Mouse (Mus musculus) layer of hippocampus, adult 8-10 months (tissue): ENCODE measurements around the gene Slco2a1. TPM values are rescaled to one million over a fixed set of nuclear protein-coding genes. Genes with fewer than 3 reads are reported as not detected.

Experiments used
- DNase-seq, 2 experiments: peaks; one replicate each; pipeline ENCODE4 v3.0.0; 2022; ENCODE audit warnings: low spot score in 2 of 2
- total RNA-seq, 4 experiments: library from RNA; stranded (reverse); gene quantifications; 2 replicates each; pipeline ENCODE4 v1.2.4; 2022

Slco2a1 gene
- total RNA-seq, 4 experiments from 2014 or later = 2.0 to 2.3 (median 2.3) TPM

DNA sequence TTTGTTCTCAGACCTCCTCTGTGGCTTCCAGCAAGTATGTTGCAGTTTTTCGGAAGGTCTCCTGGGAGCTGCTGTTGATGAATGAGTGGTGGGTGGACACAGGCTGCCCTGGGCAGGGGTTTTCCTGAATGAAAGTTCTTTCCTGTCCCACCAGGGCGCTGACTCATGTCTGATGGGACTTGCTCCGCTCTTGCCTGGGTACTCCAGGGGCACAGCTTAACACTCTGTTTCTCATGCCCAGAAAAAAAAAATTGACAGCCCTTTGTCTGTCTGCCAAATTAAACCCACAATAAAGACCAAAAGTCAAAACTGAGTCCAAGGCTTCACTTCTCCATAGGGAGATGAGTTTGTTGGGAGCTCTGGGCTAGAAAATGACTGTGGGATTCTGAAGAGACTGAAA lies 44.9 kb downstream of the Slco2a1 start:
- DNase-seq = no peak

DNA sequence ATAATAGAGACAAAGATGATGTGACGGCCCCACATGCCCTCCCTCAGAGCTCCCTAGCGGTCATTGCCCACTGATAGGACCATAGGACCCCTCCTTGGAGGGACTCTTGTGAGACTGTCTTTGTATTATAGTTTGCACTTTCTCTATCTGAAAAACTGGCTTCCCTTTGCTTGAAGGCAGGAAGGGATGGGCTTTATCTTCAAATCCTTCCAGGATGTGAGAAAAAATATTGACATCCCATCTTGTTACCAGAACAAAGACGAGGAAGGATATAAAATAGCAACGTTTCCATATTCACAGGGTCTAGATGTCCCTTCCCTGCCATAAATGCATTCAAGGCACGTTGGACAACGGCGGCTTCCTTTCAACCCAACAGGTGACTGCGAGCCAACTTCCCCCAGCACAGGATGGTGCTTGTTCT lies 48.5 kb downstream of the Slco2a1 start:
- no peak for DNase-seq

DNA sequence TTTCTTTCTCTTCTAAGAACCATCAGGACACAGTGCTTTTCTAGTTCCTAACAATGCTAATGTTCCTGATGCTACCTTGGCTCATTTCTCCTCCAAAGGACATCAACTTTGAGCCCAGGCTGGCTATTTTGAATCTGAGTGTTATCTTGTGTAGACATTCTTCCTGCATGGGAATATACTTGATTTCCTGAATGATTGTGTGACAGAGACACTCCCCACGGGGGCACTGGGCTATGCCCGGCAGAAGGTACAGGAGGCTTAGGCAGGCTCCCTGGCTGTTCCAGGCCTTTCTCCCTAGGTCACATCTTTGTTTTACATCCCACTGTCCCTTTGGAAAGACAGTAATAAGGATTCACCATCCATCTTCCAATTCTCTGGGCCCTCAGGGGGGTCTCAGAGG lies 49.8 kb downstream of the Slco2a1 start:
- no peak for DNase-seq

DNA sequence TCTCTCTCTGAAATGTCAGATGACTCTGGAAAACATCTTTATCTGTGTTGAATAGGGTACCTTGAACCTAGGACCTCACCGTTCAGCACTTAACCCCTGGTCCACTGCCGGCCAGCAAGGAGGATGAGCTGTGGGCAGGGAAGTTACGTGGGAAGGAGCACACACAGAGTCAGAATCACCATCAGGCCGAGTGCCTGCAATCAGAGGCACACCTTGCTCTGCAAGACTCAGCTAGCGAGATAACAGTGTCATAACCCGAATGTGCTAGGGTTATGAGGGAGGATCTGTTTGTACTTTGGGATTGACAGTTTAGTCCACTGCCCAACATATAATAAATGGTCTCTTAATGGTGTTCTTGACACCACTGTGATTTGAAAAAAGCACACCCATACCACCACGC lies 50.2 kb downstream of the Slco2a1 start:
- DNase-seq = no peak

DNA sequence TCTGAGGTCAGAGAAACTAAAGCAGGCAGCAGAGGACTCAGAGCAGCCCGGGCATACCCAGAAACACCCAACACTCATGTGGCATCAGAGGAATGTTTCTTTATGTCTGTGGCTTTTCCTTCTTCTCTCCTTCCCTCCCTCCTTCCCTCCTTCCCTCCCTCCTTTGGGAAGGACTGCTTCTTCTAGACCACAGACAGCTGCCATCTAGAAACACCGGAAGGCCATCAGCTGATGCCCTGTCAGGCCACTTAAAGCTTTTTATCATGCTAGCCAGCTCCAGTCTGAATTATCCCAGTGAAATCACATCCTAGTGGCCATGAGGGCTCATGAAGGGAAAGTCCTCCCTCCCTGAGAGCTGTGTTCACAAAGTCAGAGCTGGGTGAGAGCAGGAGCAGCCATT lies 52.1 kb downstream of the Slco2a1 start:
- no peak for DNase-seq

DNA sequence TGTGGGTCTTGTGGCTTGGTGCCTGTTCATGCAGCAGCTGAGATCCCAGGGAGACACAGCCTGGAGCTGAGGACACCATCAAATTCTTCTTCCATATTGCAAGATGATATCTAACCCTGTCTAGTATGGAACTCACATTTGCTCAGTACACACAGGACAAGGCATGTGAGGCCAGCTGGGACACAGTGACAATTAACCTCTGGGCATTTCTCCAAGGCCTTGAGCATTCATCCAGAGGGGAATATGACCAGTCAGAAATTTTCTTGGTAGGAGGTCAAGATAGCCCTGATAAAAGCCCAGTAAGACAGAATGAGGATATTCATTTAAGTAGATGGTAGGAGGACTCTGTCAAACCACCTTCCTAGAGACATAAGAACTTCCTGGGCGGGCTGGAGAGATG lies 56.9 kb downstream of the Slco2a1 start:
- no peak for DNase-seq

DNA sequence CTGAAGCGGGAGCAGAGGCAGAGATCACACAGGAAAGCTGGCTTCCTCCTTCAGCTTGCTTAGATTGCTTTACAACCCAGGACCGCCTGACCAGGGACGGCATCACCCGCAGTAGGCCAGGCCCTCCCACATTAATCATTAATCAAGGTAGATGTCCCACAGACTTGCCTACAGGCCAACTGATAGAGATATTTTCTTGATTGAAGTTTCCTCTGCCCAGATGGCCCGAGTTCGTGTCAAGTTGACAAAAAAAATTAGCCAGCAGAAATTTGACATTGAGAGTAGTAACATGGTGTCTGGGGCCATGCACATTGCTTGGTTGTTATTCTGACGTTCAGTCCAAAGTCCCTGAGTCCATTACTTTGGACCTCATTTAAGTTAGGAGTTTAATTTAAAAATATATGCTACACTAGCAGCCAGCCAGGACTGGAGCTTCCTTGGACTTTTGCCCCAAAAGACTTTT lies 60.6 kb downstream of the Slco2a1 start:
- DNase-seq = no peak

DNA sequence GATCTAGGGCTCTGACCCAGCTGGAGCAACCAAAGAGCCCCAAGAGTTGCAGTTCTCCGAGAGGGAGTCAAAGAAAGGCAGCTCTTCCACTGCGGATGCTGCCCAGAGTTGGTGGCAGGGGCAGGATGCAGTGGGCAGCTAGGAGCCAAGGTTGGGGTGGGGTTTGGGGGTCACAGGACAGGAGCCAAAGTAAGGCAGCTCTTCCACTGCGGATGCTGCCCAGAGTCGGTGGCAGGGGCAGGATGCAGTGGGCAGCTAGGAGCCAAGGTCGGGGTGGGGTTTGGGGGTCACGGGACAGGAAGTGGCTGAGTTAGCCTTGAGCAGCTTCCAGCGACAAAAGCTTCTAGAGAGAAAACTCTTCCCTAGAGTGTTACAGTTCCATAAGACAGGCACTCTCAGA lies 65.3 kb downstream of the Slco2a1 start:
- no peak for DNase-seq

DNA sequence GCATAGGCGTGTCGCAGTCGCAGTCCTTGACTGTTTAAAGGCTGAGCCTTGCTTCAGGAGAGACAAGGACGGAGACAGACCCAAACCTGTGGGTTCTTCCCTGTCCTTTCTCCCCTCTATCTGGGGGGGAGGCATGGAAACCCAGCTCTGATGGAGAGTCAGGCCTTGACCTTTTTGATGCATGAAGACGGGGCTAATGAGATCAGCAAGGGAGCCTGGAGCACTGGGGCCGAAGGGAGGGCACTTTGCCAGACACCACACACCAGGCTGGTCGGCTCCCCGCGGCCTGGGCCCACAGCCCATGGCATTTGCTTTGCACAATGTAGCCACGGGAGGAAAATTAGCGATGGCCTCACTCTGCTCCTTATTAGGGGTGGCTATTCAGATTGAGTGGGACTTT lies 66.5 kb downstream of the Slco2a1 start:
- no peak for DNase-seq

DNA sequence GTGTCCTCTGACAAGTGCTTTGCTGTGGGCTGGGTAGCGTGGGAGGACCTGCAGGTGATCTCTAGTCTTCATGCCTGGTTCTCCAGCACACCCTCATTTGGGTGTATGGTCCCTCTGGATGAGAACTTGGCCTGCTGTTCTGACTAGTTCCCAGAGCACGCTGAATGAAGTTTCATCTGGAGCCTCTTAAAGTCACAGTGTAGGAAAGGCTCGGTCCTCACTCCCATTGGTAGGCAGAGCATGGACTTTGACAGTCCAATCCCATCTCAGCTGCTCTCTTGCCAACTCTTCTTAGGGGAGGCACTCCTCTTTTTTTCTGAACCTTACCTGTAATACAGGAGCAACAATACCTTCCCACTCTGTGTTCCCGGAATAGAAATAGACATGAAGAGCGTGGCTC lies 67.7 kb downstream of the Slco2a1 start:
- no peak for DNase-seq

DNA sequence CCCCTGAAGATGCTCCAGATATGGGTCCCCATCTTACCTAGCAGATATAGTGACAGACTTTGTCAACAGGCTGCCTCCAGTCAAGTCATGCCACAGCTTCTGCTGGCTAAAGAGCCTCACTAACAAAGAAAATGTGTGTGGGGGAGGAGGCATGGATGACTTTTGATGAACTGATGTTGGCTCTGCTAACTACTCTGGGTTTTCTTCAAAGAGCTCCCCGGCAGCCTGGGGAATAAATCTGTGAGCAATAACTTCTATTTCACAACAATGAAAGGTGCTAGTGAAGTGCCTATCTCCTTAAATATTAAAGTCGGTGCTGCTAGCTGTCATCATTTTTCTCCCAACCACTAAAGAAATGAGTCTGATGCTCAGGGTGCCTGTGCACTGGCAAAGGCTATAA lies 72.0 kb downstream of the Slco2a1 start:
- no peak for DNase-seq

DNA sequence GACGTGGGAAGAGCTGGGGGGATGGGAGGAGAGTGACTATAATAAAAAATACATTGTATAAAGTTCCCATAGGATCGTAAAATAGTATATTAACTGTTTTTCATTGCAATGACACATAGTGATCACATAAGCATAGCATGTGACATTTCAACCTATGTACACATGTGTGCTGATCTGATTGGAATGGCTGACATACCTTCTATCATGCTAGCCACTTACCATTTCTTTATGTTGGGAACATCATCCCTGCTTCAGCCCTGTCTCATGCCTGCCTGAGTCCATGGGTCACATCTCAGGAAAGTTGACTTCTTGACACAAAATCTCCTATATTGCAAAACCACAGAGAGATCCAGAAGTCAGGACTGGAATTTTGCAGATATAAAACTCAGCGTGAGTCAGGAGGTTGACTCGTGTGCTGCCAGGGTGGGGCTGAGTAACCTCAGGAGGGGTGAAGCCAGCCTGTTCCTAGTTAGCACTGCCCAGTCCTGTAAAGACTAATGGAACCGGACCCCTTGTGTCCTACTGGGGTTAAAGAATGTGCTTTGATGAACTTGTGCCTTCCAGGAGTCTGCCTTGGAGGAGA lies 73.0 kb downstream of the Slco2a1 start:
- no peak for DNase-seq

DNA sequence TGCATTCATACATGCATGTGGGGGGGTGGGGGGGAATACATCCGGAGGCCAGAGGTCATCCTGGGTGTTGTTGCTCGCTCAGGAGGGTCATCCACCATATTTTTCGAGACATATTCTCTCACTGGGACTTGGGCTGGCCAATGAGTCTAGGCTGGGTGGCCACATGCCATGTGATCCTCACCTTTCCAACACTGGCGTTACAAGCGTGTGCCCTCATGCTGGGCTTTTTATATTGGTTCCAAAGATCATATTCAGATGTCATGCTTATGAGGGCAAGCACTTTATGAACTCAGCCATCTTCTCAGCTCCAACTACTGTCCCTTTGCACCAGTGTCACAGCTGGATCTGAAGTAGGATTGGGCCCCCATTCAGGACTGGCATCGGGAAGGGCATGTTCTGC lies 75.1 kb downstream of the Slco2a1 start:
- DNase-seq = no peak

DNA sequence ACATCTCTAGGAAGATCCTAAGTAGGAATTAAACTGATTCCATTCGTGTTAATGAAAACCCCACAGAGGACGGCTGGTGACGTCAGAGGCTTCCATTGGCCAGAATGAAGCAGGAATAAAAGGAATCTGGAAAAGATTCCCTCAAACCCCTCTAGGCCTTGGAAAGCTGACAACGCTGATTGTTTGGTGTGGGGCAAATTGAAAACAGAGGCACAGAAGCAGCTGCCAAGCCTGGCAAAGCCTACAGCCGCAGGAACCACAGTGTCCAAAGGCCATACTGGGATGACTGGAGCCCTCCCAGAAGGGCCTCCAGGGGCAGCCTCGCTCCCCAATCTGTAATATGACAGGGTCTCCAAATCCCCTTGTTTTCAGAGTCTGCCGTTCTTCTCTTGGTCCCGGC lies 78.3 kb downstream of the Slco2a1 start:
- no peak for DNase-seq

DNA sequence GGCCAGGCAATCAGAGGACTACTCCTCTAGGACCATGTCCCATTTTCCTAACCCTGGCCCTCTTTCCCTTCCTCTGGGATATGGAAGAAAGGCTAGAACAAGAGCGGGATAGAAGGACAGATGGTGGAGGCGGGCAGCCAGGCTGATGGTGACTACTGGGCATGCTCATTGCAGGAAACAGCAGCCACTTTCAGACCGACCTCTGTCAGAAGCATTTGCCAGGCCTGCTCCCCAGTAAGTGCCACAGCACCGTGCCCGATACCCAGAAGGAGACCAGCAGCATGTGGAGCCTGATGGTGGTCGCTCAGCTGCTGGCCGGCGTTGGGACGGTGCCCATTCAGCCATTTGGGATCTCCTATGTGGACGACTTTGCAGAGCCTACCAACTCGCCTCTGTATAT lies 79.1 kb downstream of the Slco2a1 start:
- no peak for DNase-seq

DNA sequence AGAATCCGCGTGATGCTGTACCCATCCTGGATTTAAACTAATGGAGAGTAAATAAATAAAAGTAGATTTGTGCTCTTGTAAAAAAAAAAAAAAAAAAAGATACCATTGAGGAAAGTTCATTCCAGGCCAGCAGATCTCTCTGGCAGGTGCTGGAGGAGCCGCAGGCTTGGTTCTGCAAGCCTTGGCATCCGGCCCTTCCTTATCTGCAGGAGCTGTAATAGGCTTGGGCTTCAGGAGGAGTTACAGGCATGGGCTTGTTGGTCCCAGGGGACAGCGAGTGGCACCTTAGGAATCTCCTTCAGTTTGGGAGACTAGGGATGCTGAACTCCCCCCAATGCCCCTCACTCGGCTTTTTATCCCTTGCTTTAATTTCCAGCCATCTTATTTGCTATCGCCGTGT lies 80.3 kb downstream of the Slco2a1 start:
- DNase-seq = no peak

DNA sequence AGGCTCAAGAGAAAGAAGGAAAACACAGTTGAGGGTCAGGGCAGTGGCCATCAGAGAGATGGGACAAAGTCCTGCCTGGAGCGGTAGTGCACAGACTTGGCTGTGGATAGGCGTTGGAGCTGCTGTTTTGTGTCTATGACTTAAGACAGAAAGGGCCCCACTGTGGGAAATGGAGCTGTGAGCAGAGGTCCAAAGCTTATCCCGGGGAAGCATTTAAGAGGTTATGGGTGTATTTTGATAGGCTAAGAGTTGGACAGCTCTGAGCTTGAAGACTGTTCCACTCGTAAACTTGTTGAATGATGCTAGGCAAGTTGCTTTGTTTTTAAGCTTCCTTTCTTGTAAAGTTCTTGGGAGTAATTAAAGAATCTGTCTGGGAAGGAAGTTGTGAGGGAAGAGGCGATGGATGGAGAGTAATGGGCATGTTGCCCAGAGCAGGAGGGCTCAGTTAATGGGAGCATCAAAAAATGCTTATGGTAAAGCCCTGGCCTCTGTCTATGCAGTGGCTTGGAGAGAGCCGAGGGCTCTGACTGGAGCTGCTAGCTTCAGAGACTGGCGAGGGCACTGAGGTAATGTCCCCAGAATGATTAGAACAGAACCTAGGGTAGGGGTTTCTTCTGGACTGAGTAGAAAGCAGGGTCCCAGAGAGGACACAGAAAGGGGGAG lies 83.2 kb downstream of the Slco2a1 start:
- DNase-seq = no peak

DNA sequence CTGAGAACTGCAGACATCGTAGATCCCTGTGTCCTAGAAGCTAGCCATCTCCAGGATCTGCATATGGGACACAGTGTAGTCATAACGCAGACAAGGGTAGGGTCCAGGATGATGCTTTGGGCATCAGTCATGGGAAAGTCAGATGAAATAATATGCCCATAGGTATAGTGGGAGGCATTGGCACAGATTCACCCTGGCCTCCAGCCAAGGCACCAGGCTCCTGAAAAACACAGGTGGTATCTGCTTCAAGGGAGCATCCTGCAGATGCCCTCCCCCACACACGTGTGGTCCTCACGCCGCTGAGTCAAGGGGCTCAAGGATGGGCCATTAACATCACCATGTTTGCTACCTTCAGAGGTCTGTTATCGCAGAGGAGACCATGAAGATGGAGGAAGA lies 83.7 kb downstream of the Slco2a1 start:
- no peak for DNase-seq

DNA sequence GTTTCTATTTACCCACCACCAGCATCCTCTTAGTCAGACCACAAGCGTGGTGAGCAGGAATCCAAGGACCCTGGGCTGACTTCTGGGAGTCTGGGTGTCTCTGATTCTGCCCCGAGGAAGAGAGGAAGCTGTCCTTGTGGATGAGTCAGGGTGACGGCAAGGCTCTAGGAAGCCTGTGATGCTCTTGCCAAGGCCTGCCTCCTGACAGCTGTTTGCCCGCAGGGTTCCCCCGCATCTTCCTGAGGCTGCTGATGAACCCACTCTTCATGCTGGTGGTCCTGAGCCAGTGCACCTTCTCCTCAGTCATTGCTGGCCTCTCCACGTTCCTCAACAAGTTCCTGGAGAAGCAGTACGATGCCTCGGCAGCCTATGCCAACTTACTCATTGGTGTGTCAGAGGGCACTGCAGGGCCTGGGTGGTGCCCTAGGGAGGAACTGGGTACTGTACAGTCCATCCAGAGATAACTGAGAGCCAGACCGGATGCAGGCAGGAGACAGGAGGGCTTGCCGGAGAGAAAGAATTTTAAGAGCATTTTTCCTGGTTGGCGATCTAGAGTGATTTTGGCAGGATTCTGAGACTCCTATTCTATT lies 84.5 kb downstream of the Slco2a1 start:
- DNase-seq = no peak

DNA sequence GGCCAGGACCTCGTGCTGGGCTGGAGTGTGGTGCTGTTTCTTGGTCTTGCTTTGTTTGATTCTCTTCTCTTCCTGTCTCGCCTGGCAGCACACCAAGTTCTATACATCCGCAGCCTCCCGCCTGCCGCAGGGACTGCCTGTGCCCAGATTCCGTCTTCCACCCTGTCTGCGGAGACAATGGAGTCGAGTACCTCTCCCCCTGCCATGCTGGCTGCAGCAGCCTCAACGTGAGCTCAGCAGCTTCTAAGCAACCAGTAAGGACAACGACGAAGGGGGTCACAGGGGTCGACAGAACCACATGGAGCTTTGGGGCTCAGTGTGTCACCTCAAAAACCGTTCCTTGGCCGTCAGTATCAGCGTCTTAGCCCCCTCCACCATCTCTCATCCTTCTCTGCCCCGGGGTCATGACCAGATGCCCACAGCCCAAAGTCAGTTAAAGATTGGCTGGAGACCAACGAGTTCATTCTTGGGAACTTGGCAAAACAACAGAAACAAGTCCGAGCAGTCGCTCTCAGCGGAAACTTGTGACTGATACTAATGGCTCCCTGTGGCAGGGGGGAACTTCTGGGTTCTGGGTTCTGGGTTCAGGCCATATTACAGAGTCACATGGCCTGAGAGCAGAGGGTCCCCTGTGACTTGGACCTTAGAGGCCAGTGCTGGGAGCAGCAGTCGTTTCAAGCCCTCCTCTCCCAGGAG lies 88.5 kb downstream of the Slco2a1 start:
- DNase-seq = no peak

DNA sequence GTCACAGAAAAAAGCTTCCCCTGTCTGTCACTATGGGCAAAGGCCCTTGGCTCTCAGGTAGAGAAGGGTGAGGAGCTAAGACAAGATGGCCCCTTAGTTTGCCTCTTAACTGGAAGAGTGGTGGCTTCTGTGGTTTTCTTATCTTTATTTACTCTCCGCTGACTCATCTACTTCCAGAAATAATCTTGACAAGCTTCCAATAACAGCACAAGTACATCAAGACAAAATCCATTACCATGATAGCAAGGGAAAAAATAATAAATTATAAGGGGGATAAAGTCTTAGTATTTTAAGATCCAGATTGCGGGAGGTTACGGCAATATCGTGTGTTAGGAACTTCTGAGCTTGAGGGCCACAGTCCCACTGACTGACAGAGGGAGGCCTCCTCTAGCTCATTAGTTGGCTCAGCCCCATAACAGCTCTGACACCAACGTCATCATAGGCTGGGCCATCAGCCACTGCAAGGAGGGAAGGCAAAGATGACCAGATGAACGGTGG lies 89.7 kb downstream of the Slco2a1 start:
- DNase-seq = no peak

DNA sequence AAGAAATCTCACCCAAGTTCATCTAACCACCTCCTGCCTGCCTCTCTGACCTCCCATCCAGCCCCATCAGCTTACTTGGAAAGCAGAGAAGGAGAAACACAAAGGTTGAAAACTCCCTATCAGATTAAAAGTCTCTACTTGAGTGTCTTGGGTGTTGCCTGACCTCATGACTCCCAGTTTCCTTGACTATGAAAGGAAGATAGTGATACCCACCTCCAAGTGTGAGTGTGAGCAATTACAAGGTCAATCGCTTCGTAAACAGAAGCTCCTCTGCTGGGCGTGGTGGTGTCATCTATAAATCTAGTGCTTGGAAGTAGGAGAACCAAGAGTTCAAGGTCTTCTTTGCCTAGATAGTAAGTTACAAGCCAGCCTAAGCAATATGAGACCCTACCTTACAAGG lies 91.7 kb downstream of the Slco2a1 start:
- no peak for DNase-seq
